Comparison of ENCODE assay signal across 8 mouse cellular contexts in the genomic region with DNA sequence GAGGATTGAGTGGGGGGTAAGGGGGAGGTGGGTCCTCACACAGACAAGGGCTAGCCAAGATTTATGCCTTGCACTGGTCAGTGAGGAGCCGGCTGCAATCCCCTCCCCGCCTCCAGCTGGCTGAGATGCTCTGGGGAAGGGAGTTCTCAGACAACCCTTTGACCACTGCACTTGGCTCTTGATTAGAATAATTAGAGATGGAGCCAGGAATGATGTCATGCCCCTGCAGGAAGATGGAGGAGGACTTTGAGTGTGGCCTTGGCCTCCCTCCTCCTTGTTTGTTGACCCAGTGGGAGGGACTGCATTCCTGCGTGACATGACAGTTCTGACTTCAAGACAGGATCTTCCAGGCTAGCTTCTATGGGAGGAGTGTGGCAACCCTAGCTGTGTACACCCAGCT. TPM values are rescaled to one million over a fixed set of nuclear protein-coding genes. Genes with fewer than 3 reads are reported as not detected.
DNase-seq lines count a peak whose midpoint lies in the region; ATAC-seq and TF ChIP-seq lines count a peak whose summit lies in the region.

No protein-coding gene starts in this region.

- no peak for TF ChIP-seq CTCF in brain, embryonic 14.5 days (IDR thresholded peaks at IDR 0.05; ENCODE audit: borderline replicate concordance, extremely low read depth, insufficient read depth, insufficient read length)
- no peak for TF ChIP-seq CTCF in heart, postnatal 0 days (IDR thresholded peaks at IDR 0.05; ENCODE audit: low read depth)
- no peak for TF ChIP-seq CTCF in lung, adult 2 months (IDR thresholded peaks at IDR 0.05; ENCODE audit: insufficient read depth, low read length)

- no peak for TF ChIP-seq EP300 in heart, postnatal 0 days (IDR thresholded peaks at IDR 0.05; ENCODE audit: low read depth)

- no peaks in the 10 kb centered on the region for H3K27me3 ChIP-seq in heart, postnatal 0 days (ENCODE audit: control insufficient read depth, insufficient read depth, low read length)
- no peaks in the 10 kb centered on the region for H3K27me3 ChIP-seq in neural tube, embryonic 15.5 days (replicated peaks)

- no peak overlapping the region for H3K9ac ChIP-seq in heart, postnatal 0 days (replicated peaks; ENCODE audit: low read depth, low read length)
- H3K9ac ChIP-seq in neural tube, embryonic 15.5 days (replicated peaks), result no peak overlapping the region

- ATAC-seq in heart, postnatal 0 days (ENCODE audit: insufficient read depth, low read depth), result peak; percentile 56
- no peak for ATAC-seq in neural tube, embryonic 15.5 days (ENCODE audit: low FRiP score)

- H3K27ac ChIP-seq in heart, postnatal 0 days (ENCODE audit: low read depth), result peak overlapping the region; percentile 34; the same call in 1 of the 2 replicates
- H3K27ac ChIP-seq in neural tube, embryonic 15.5 days (replicated peaks), result no peak overlapping the region; the same call in 1 of the 2 replicates

- intact Hi-C loops in left cerebral cortex, postnatal 4 days (cut with DNase I), result no loop called here

- DNase-seq in left cerebral cortex, postnatal 4 days, result peak; percentile 46
- no peak for DNase-seq in left cerebral cortex, adult 8-10 months (ENCODE audit: low spot score in 2 of 2)
- DNase-seq in brain, embryonic 14.5 days (ENCODE audit: low read depth), result peak; percentile 62
- peak; percentile 79 for DNase-seq in heart, postnatal 0 days (ENCODE audit: low spot score)
- peak; percentile 56 for DNase-seq in lung, adult 2 months
- no peak for DNase-seq in c-Kit-positive CD71-positive TER-119-positive erythroid progenitor cells, embryonic 14.5 days (ENCODE audit: low spot score)
- DNase-seq in left cerebral cortex, adult 11 months (ENCODE audit: low spot score), result no peak

- TF ChIP-seq POLR2A in brain, embryonic 14.5 days (IDR thresholded peaks at IDR 0.05; ENCODE audit: borderline replicate concordance, extremely low read depth, insufficient read depth, insufficient read length, poor library complexity, severe bottlenecking), result no peak
- TF ChIP-seq POLR2A in lung, adult 2 months (IDR thresholded peaks at IDR 0.05; ENCODE audit: borderline replicate concordance, extremely low read depth, low read depth, low read length), result no peak; the same call in 1 of the 2 replicates

- H3K4me2 ChIP-seq in heart, postnatal 0 days (ENCODE audit: low read depth, low read length), result no peak overlapping the region
- H3K4me2 ChIP-seq in neural tube, embryonic 15.5 days, result no peak overlapping the region

- H3K9me3 ChIP-seq in heart, postnatal 0 days (replicated peaks; ENCODE audit: control insufficient read depth, low read length), result no peaks in the 10 kb centered on the region
- no peaks in the 10 kb centered on the region for H3K9me3 ChIP-seq in neural tube, embryonic 15.5 days (replicated peaks)

- no peaks in the 10 kb centered on the region for H3K36me3 ChIP-seq in heart, postnatal 0 days (replicated peaks; ENCODE audit: control insufficient read depth, insufficient read depth, low read length)
- no peaks in the 10 kb centered on the region for H3K36me3 ChIP-seq in neural tube, embryonic 15.5 days

- WGBS in heart, postnatal 0 days, result 30% methylated on average over 3 of the region's 3 CpGs
- 25% methylated on average over 3 of the region's 3 CpGs for WGBS in lung, adult 2 months
- 47% methylated on average over 3 of the region's 3 CpGs for WGBS in neural tube, embryonic 15.5 days

- no peak overlapping the region for H3K4me3 ChIP-seq in heart, postnatal 0 days (ENCODE audit: low read depth, low read length)
- no peak overlapping the region for H3K4me3 ChIP-seq in lung, adult 2 months (replicated peaks; ENCODE audit: extremely low read depth, low read depth, low read length)
- no peak overlapping the region for H3K4me3 ChIP-seq in neural tube, embryonic 15.5 days (replicated peaks)

- peaks cover 12% of the 10 kb centered on the region for H3K4me1 ChIP-seq in heart, postnatal 0 days (ENCODE audit: control insufficient read depth, insufficient read depth)
- H3K4me1 ChIP-seq in lung, adult 2 months (ENCODE audit: control insufficient read depth, insufficient read depth, low read length), result peaks cover 19% of the 10 kb centered on the region
- peaks cover 23% of the 10 kb centered on the region for H3K4me1 ChIP-seq in neural tube, embryonic 15.5 days

RNA-seq across cellular contexts. Expression of a gene that starts 59.7 kb away (rescaled TPM):
- total RNA-seq in left cerebral cortex, postnatal 4 days (2021), result not detected
- total RNA-seq in left cerebral cortex, adult 8-10 months (2022), result not detected
- not detected in 2 replicates for polyA plus RNA-seq in brain, embryonic 14.5 days (2012; rRNA removed)
- not detected in 2 replicates for total RNA-seq in heart, postnatal 0 days (2014; rRNA removed; ENCODE audit: low replicate concordance)
- not detected in 2 replicates for polyA plus RNA-seq in heart, postnatal 0 days (2015; fragmentation: Nextera tagmentation; extraction: Ambion mirVana)
- polyA plus RNA-seq in lung, adult 2 months (2012; rRNA removed), result not detected in 2 replicates
- polyA plus RNA-seq in neural tube, embryonic 15.5 days (2015; fragmentation: Nextera tagmentation; extraction: Ambion mirVana), result not detected in 2 replicates

Comparison
In these comparisons a context has a peak if more than half of its experiments do, and no peak if none do; other contexts are left out.
1. DNase-seq: peak in left cerebral cortex, postnatal 4 days (single experiment), brain, embryonic 14.5 days (single experiment), heart, postnatal 0 days (single experiment) and lung, adult 2 months (single experiment); none in left cerebral cortex, adult 8-10 months (0 of 2), c-Kit-positive CD71-positive TER-119-positive erythroid progenitor cells, embryonic 14.5 days (single experiment) and left cerebral cortex, adult 11 months (single experiment).